Mouse (Mus musculus) erythroblast, embryonic 14.5 days (primary cell): ENCODE results near the gene Ltbp1.

Experiments used
- GATA1 ChIP-seq: IDR thresholded peaks from 2 replicates; pipeline ENCODE4 v1.6.1; 2012; ENCODE audit warnings: low read length, inconsistent platforms, mixed read lengths
- TAL1 ChIP-seq: IDR thresholded peaks from 3 replicates; pipeline ENCODE4 v1.6.1; 2012; ENCODE audit warnings: low read length, inconsistent platforms, mixed read lengths

DNA sequence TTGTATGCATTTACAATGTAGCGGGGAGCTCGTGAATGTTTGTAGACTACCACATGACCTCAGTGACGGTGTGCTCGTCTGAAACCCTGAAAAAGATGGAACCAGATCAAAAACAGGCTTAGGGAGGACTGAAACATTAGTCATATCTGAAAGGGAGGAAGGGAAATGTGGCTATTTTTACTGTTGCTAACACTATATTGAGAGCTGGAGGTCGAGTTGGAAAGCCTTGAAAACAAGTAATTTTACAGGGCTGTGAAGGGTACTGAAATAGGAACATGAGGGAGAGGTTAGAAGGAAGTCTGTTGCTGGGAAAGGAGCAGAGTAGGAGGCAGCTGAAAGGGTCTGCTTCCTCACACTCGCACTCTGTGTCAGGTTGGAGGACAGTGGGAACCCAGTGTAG, 147.7 kb downstream of the Ltbp1 start:
- TF ChIP-seq GATA1 (no peak), TAL1 (no peak)
